Mouse (Mus musculus): ENCODE measurements at regions not wholly inside any gene's neighbourhood (a gene's known extent, or its start where the extent isn't known, plus 50 kb on each side); places are given as distances from the start of the nearest gene placed in this dataset.

DNA sequence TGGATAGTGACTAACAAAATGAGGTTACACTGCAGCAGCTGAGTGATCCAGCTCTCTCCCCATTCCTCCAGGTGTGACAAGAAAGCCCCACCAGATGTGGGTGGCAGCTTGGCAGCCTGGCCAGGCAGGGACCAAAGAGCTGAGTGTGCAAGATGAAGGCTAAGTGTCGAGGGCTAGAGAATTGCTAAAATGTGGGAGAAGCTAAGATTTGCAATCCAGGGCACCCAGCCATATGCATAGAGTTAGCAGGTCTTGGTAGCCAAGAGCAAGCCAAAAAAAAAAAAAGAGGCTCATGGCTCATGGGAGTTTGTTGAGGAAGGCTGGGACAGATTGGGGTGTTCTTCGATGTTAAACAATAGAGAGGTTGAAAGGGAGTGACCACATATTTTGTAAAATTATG lies 468.0 kb downstream of the Etnk1 start:
- no peak for TF ChIP-seq CTCF (IDR thresholded peaks at IDR 0.05)
- no peak for TF ChIP-seq EP300 (IDR thresholded peaks at IDR 0.05; ENCODE audit: insufficient read depth, low read depth, low read length)
- TF ChIP-seq POLR2A (IDR thresholded peaks at IDR 0.05; ENCODE audit: insufficient read depth, low read depth, low read length) = no peak
